Mouse (Mus musculus) v-Abl transformed pro-B cells (cell line): ENCODE data around the gene Nt5e.

Experiments
- in situ Hi-C, 2 experiments: fragments of 400-800 bp; cut with MboI; formaldehyde crosslinking; loops; one replicate each; pipeline ENCODE4 v1.15.1; 2025; ENCODE audit not compliant: unreplicated experiment in 2 of 2

The Nt5e gene

GRCm38 (mm10) chr9:88377483-88377882, 50.5 kb downstream of the Nt5e start:
- in situ Hi-C loops: loop anchor here in 1 of 2 experiments (10.0 kb wide), 1 partner anchor 113 kb away; no protein-coding TSS in a partner anchor

GRCm38 (mm10) chr9:88379057-88379456, 52.1 kb downstream of the Nt5e start:
- in situ Hi-C loops: loop anchor here in 1 of 2 experiments (10.0 kb wide), 1 partner anchor 114 kb away; no protein-coding TSS in a partner anchor

GRCm38 (mm10) chr9:88380076-88380475, 53.1 kb downstream of the Nt5e start:
- in situ Hi-C loops: no loop called here

GRCm38 (mm10) chr9:88380542-88380941, 53.5 kb downstream of the Nt5e start:
- in situ Hi-C loops: no loop called here

GRCm38 (mm10) chr9:88388826-88389225, 61.8 kb downstream of the Nt5e start:
- in situ Hi-C loops: no loop called here

- in situ Hi-C loops: loop anchor here (5.0 kb wide), 1 partner anchor 153 kb away; no protein-coding TSS in a partner anchor
Measured at GRCm38 (mm10) chr9:88394852-88395251, 67.9 kb downstream of the Nt5e start.

DNA sequence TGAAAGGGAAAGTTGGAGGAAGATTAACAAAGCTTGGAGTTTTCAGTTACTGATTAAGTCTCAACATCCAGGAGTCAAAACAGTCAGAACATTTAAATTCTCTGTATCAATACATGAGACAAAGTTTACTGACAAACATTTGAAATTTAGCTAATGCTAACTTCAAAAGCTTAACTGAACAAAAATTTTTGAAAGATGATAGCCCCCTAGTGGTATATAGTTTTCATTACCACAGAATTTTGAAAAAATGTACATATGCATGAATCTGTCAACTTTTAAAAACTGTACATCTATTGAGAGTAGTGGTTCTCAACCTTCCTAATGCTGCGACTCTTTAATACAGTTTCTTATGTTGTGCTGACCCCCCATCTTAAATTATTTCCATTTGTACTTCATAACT, 71.5 kb downstream of the Nt5e start:
- in situ Hi-C loops: loop anchor here (5.0 kb wide), 1 partner anchor 156 kb away; no protein-coding TSS in a partner anchor

DNA sequence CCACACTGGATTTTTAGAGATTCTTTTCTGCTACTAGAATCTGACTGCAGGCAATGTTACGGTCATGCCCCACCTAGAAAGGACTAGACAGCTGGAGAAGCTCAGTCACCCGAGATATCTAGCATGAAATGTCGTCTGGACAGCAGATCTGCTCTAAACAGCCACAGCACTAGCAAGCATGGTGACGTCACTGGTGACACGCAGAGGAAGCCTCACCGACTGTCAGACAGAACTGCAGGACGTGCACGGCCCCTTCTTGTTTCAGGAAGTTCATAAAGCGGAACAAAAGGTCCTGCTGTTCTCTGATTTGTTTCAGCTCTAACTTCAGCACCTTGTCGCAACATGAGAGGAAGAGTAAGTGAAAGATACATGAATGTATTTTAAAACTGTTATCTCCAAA, 77.1 kb downstream of the Nt5e start:
- in situ Hi-C loops: no loop called here

DNA sequence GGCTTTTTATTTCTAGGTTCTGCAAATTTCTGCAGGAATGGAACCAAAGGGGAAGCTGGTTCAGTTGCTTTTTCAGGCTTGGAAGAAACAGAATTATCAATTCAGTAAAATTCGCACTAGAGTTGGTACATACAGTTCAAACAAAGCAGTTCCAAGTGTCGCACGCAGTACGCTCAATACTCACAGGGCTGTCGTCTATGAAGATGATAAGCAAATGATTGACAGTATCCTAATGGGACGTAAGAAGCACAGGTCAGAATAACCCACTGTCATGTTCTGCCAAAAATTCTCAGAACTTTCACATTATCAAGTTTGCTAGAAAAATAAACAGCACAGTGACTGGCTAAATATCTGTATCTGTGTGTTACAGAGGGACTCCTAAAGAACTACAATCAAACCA, 77.5 kb downstream of the Nt5e start:
- in situ Hi-C loops: no loop called here

- in situ Hi-C loops: no loop called here
Measured at GRCm38 (mm10) chr9:88409978-88410377, 83.0 kb downstream of the Nt5e start.

GRCm38 (mm10) chr9:88416752-88417151, 89.8 kb downstream of the Nt5e start:
- in situ Hi-C loops: no loop called here
